Mouse (Mus musculus): ENCODE data around the gene Ube2g1. TPM values are rescaled to one million over a fixed set of nuclear protein-coding genes. Genes with fewer than 3 reads are reported as not detected.

Gene Ube2g1
- polyA plus RNA-seq, 1 experiment from 2014 or later = 76.5 TPM

DNA sequence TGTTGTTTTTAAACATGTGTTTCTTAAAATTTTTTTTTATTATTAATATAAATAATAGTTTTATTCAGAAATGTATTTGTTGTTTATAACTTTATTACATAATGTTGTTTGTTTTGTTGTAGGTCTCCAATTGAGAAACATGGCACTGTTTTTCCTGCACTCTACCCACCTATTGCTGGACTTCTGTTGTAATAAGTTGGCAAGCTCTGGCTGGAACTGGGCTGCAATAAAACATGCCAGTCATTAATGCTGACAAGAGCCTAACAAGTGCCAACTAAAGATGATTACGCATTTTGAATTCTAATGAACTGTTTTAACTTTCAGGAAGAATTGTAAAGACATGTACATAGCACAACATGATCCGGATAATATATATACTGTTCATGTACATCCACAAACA lies 76.3 kb downstream of the Ube2g1 start:
- WGBS = 94% methylated on average over 2 of the region's 2 CpGs
- ATAC-seq = no peak
- peaks cover 2% of the 10 kb centered on the region for H3K36me3 ChIP-seq (ENCODE audit: control insufficient read depth, insufficient read depth, low read length)

GRCm38 (mm10) chr11:72686697-72687096 lies 79.6 kb downstream of the Ube2g1 start:
- no peak overlapping the region for H3K4me3 ChIP-seq (ENCODE audit: low read length)
- no peak for ATAC-seq
- no peak overlapping the region for H3K27ac ChIP-seq (ENCODE audit: low read depth, low read length)
- H3K36me3 ChIP-seq (ENCODE audit: control insufficient read depth, insufficient read depth, low read length) = no peaks in the 10 kb centered on the region; the same call in none of the 2 replicates
- no peak overlapping the region for H3K4me2 ChIP-seq (ENCODE audit: low read length)
- H3K9me3 ChIP-seq (ENCODE audit: control insufficient read depth, low read length) = no peaks in the 10 kb centered on the region
- H3K4me1 ChIP-seq (ENCODE audit: control insufficient read depth, insufficient read depth, low read depth, low read length) = peaks cover 16% of the 10 kb centered on the region
- H3K9ac ChIP-seq (ENCODE audit: low read depth, low read length) = no peak overlapping the region
- no peaks in the 10 kb centered on the region for H3K27me3 ChIP-seq (replicated peaks; ENCODE audit: control insufficient read depth, insufficient read depth, low read length)

More for the DNA sequence above, 76.3 kb downstream of the Ube2g1 start:
- Histone ChIP-seq H3K4me2 (ENCODE audit: low read length) (no peak overlapping the region), H3K4me1 (ENCODE audit: control insufficient read depth, insufficient read depth, low read depth, low read length) (no peaks in the 10 kb centered on the region), H3K27me3 (replicated peaks; ENCODE audit: control insufficient read depth, insufficient read depth, low read length) (no peaks in the 10 kb centered on the region), H3K27ac (ENCODE audit: low read depth, low read length) (no peak overlapping the region), H3K9ac (ENCODE audit: low read depth, low read length) (no peak overlapping the region), H3K9me3 (ENCODE audit: control insufficient read depth, low read length) (no peaks in the 10 kb centered on the region), H3K4me3 (ENCODE audit: low read length) (no peak overlapping the region)

- H3K4me1 ChIP-seq (ENCODE audit: control insufficient read depth, insufficient read depth, low read depth, low read length) = peaks cover 21% of the 10 kb centered on the region
- no peaks in the 10 kb centered on the region for H3K27me3 ChIP-seq (replicated peaks; ENCODE audit: control insufficient read depth, insufficient read depth, low read length)
- H3K36me3 ChIP-seq (ENCODE audit: control insufficient read depth, insufficient read depth, low read length) = no peaks in the 10 kb centered on the region; the same call in none of the 2 replicates
- ATAC-seq = no peak
- no peak overlapping the region for H3K27ac ChIP-seq (ENCODE audit: low read depth, low read length)
- WGBS = 11% methylated on average over 5 of the region's 5 CpGs
- H3K9me3 ChIP-seq (ENCODE audit: control insufficient read depth, low read length) = no peaks in the 10 kb centered on the region
- no peak overlapping the region for H3K9ac ChIP-seq (ENCODE audit: low read depth, low read length)
- H3K4me3 ChIP-seq (ENCODE audit: low read length) = no peak overlapping the region
- no peak overlapping the region for H3K4me2 ChIP-seq (ENCODE audit: low read length)
Observed at GRCm38 (mm10) chr11:72688242-72688641, 81.2 kb downstream of the Ube2g1 start.

GRCm38 (mm10) chr11:72689115-72689514 lies 82.0 kb downstream of the Ube2g1 start:
- H3K9ac ChIP-seq (ENCODE audit: low read depth, low read length) = no peak overlapping the region; the same call in 1 of the 2 replicates
- H3K4me2 ChIP-seq (ENCODE audit: low read length) = peak overlapping the region; percentile 83
- H3K36me3 ChIP-seq (ENCODE audit: control insufficient read depth, insufficient read depth, low read length) = no peaks in the 10 kb centered on the region; the same call in 1 of the 2 replicates
- peaks cover 24% of the 10 kb centered on the region for H3K4me1 ChIP-seq (ENCODE audit: control insufficient read depth, insufficient read depth, low read depth, low read length)
- no peak overlapping the region for H3K27ac ChIP-seq (ENCODE audit: low read depth, low read length)
- H3K4me3 ChIP-seq (ENCODE audit: low read length) = peak overlapping the region; percentile 94
- H3K27me3 ChIP-seq (replicated peaks; ENCODE audit: control insufficient read depth, insufficient read depth, low read length) = no peaks in the 10 kb centered on the region
- no peak for ATAC-seq
- no peaks in the 10 kb centered on the region for H3K9me3 ChIP-seq (ENCODE audit: control insufficient read depth, low read length)
- WGBS = 74% methylated on average over 3 of the region's 3 CpGs

DNA sequence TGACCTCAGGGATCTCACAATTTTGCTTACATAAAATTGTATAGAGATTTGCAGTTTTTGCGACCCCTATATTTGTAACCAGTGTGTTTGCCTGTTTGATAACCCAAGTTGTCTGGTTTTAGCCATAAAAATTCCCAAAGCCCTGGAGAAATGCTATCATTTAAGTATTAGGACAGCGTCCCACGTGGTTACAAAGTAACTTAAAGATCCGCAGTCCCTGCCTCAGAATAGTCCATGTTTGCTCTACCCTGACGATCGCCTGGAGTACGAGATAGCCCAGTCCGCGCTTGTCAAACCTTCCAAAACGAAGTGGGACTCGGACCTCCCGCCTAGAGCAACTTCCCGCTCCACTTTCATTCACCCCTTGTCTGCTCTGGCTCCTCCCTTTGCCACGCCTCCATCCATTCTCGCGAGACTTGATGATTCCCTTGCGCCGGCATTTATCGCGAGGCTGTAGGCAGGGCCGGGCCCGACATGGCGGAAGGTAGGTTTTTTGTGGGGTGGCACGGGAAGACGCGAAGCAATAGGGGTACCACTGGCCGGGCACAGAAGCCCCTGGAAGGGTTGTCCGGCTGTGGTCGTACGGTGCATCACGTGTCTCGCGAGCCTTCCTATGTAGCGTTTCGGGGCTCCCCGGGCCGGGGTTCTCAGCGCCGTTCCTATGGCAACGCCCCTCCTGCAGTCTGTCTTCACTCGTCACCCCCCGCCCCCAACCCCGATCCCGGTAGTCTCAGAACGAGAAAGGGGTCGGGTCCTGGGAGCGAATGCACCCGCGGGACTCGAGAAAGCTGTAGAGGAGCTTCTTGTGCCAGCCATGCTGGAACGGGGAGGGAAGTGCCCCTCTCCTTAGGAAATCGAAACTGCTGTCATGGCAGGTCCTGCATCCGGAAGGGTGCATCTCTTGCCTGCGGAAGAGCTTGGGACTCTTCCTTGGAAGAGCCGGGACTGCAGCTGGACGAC lies 82.7 kb downstream of the Ube2g1 start, which contains the start of gene Ankfy1:
Ankfy1 (plus strand) TSS at position 456 of the 960 bp plus-strand sequence.
- no peaks in the 10 kb centered on the region; the same call in 1 of the 2 replicates for H3K36me3 ChIP-seq (ENCODE audit: control insufficient read depth, insufficient read depth, low read length)
- peak; percentile 97 for ATAC-seq
- under 1% methylated on average over 56 of the region's 56 CpGs for WGBS
- H3K4me2 ChIP-seq (ENCODE audit: low read length) = peak within 1 kb of the TSS; percentile 89
- no peaks in the 10 kb centered on the region for H3K27me3 ChIP-seq (replicated peaks; ENCODE audit: control insufficient read depth, insufficient read depth, low read length)
- H3K4me1 ChIP-seq (ENCODE audit: control insufficient read depth, insufficient read depth, low read depth, low read length) = peaks cover 24% of the 10 kb centered on the region
- no peaks in the 10 kb centered on the region for H3K9me3 ChIP-seq (ENCODE audit: control insufficient read depth, low read length)
- peak within 1 kb of the TSS; percentile 95 for H3K27ac ChIP-seq (ENCODE audit: low read depth, low read length)
- peak within 1 kb of the TSS; percentile 94 for H3K4me3 ChIP-seq (ENCODE audit: low read length)
- peak within 1 kb of the TSS; percentile 93 for H3K9ac ChIP-seq (ENCODE audit: low read depth, low read length)

GRCm38 (mm10) chr11:72692353-72692752 lies 85.3 kb downstream of the Ube2g1 start:
- Histone ChIP-seq H3K27ac (ENCODE audit: low read depth, low read length) (no peak overlapping the region), H3K4me1 (ENCODE audit: control insufficient read depth, insufficient read depth, low read depth, low read length) (peaks cover 24% of the 10 kb centered on the region), H3K4me3 (ENCODE audit: low read length) (no peak overlapping the region), H3K9ac (ENCODE audit: low read depth, low read length) (no peak overlapping the region), H3K27me3 (replicated peaks; ENCODE audit: control insufficient read depth, insufficient read depth, low read length) (no peaks in the 10 kb centered on the region), H3K36me3 (ENCODE audit: control insufficient read depth, insufficient read depth, low read length) (no peaks in the 10 kb centered on the region), H3K4me2 (ENCODE audit: low read length) (no peak overlapping the region), H3K9me3 (ENCODE audit: control insufficient read depth, low read length) (no peaks in the 10 kb centered on the region)
- 84% methylated on average over 4 of the region's 4 CpGs for WGBS
- no peak for ATAC-seq

GRCm38 (mm10) chr11:72695025-72695424 lies 87.9 kb downstream of the Ube2g1 start:
- Histone ChIP-seq H3K27ac (ENCODE audit: low read depth, low read length) (no peak overlapping the region), H3K9ac (ENCODE audit: low read depth, low read length) (no peak overlapping the region), H3K27me3 (replicated peaks; ENCODE audit: control insufficient read depth, insufficient read depth, low read length) (no peaks in the 10 kb centered on the region), H3K9me3 (ENCODE audit: control insufficient read depth, low read length) (no peaks in the 10 kb centered on the region), H3K4me1 (ENCODE audit: control insufficient read depth, insufficient read depth, low read depth, low read length) (peaks cover 20% of the 10 kb centered on the region), H3K4me2 (ENCODE audit: low read length) (no peak overlapping the region), H3K4me3 (ENCODE audit: low read length) (no peak overlapping the region), H3K36me3 (ENCODE audit: control insufficient read depth, insufficient read depth, low read length) (no peaks in the 10 kb centered on the region)
- ATAC-seq = no peak
- WGBS = 93% methylated on average over 3 of the region's 3 CpGs

- ATAC-seq = no peak
- H3K9me3 ChIP-seq (ENCODE audit: control insufficient read depth, low read length) = no peaks in the 10 kb centered on the region
- H3K27ac ChIP-seq (ENCODE audit: low read depth, low read length) = no peak overlapping the region
- no peaks in the 10 kb centered on the region for H3K36me3 ChIP-seq (ENCODE audit: control insufficient read depth, insufficient read depth, low read length)
- 95% methylated on average over 2 of the region's 2 CpGs for WGBS
- no peak overlapping the region for H3K9ac ChIP-seq (ENCODE audit: low read depth, low read length)
- H3K27me3 ChIP-seq (replicated peaks; ENCODE audit: control insufficient read depth, insufficient read depth, low read length) = no peaks in the 10 kb centered on the region
- no peak overlapping the region for H3K4me3 ChIP-seq (ENCODE audit: low read length)
- no peak overlapping the region for H3K4me2 ChIP-seq (ENCODE audit: low read length)
- peaks cover 11% of the 10 kb centered on the region for H3K4me1 ChIP-seq (ENCODE audit: control insufficient read depth, insufficient read depth, low read depth, low read length)
Observed at GRCm38 (mm10) chr11:72696368-72696971, 89.4 kb downstream of the Ube2g1 start.

- no peaks in the 10 kb centered on the region for H3K36me3 ChIP-seq (ENCODE audit: control insufficient read depth, insufficient read depth, low read length)
- H3K27me3 ChIP-seq (replicated peaks; ENCODE audit: control insufficient read depth, insufficient read depth, low read length) = no peaks in the 10 kb centered on the region
- H3K4me2 ChIP-seq (ENCODE audit: low read length) = no peak overlapping the region
- peaks cover 3% of the 10 kb centered on the region for H3K4me1 ChIP-seq (ENCODE audit: control insufficient read depth, insufficient read depth, low read depth, low read length)
- H3K4me3 ChIP-seq (ENCODE audit: low read length) = no peak overlapping the region
- no peak overlapping the region for H3K9ac ChIP-seq (ENCODE audit: low read depth, low read length)
- H3K27ac ChIP-seq (ENCODE audit: low read depth, low read length) = no peak overlapping the region
- no peaks in the 10 kb centered on the region for H3K9me3 ChIP-seq (ENCODE audit: control insufficient read depth, low read length)
- ATAC-seq = no peak
Observed at GRCm38 (mm10) chr11:72697323-72697722, 90.2 kb downstream of the Ube2g1 start.

All from hindbrain, embryonic 16.5 days (tissue).